Comparison of ENCODE assay signal across 30 mouse cellular contexts in genomic region chr14:92081080-92081479, GRCm38 (mm10).
"Had no signal": no experiment of that assay in that cellular context is flagged by ENCODE, and none has a peak within 500 bp of the region (broad histone marks: within the 10 kb centered on the region; RNA-seq: fewer than 3 reads in every experiment).

No protein-coding gene starts in this region.

- H3K4me1 ChIP-seq: heart, embryonic 12.5 days; heart, embryonic 13.5 days; heart, embryonic 15.5 days; hindbrain, embryonic 10.5 days; hindbrain, embryonic 12.5 days; hindbrain, embryonic 13.5 days; hindbrain, embryonic 15.5 days; intestine, embryonic 15.5 days; kidney, embryonic 15.5 days had no signal

- H3K9ac ChIP-seq: heart, embryonic 12.5 days; heart, embryonic 13.5 days; heart, embryonic 15.5 days; hindbrain, embryonic 12.5 days; hindbrain, embryonic 13.5 days; hindbrain, embryonic 14.5 days; hindbrain, embryonic 15.5 days; intestine, embryonic 15.5 days; kidney, embryonic 15.5 days had no signal

- H3K36me3 ChIP-seq: heart, embryonic 12.5 days; heart, embryonic 13.5 days; heart, embryonic 15.5 days; hindbrain, embryonic 10.5 days; hindbrain, embryonic 12.5 days; hindbrain, embryonic 13.5 days; hindbrain, embryonic 15.5 days; intestine, embryonic 15.5 days; kidney, embryonic 15.5 days had no signal

- DNase-seq: heart, postnatal 10 days; heart, postnatal 14 days; heart, postnatal 36 days; heart, postnatal 4 days; kidney, adult 11 months; kidney, adult 18-20 months; kidney, adult 2 months; kidney, adult 8-10 months; kidney, adult 9 months; kidney, postnatal 10 days; kidney, postnatal 14 days; kidney, postnatal 25 days; kidney, postnatal 36 days; kidney, postnatal 4 days; layer of hippocampus, adult 9-11 months; layer of hippocampus, postnatal 36 days had no signal

- H3K27ac ChIP-seq: heart, embryonic 13.5 days; heart, embryonic 15.5 days; hindbrain, embryonic 10.5 days; hindbrain, embryonic 12.5 days; hindbrain, embryonic 13.5 days; hindbrain, embryonic 14.5 days; hindbrain, embryonic 15.5 days; hindbrain, postnatal 0 days; intestine, embryonic 15.5 days; kidney, embryonic 15.5 days; kidney, postnatal 0 days; layer of hippocampus, adult 2 months; left cerebral cortex, adult 2 months had no signal

- H3K27me3 ChIP-seq: heart, embryonic 12.5 days; heart, embryonic 13.5 days; heart, embryonic 15.5 days; hindbrain, embryonic 12.5 days; hindbrain, embryonic 13.5 days; hindbrain, embryonic 15.5 days; intestine, embryonic 15.5 days; kidney, embryonic 15.5 days had no signal

- H3K4me3 ChIP-seq: heart, embryonic 12.5 days; heart, embryonic 13.5 days; heart, embryonic 15.5 days; hindbrain, embryonic 10.5 days; hindbrain, embryonic 12.5 days; hindbrain, embryonic 13.5 days; hindbrain, embryonic 15.5 days; intestine, embryonic 15.5 days; kidney, embryonic 15.5 days; layer of hippocampus, adult 2 months; left cerebral cortex, adult 2 months had no signal

- H3K9me3 ChIP-seq: heart, embryonic 13.5 days; heart, embryonic 15.5 days; hindbrain, embryonic 10.5 days; hindbrain, embryonic 12.5 days; hindbrain, embryonic 13.5 days; hindbrain, embryonic 15.5 days; intestine, embryonic 15.5 days; kidney, embryonic 15.5 days had no signal
